Mouse (Mus musculus): Measurements from ENCODE around the gene Pgbd1. TPM values are rescaled to one million over a fixed set of nuclear protein-coding genes. Genes with fewer than 3 reads are reported as not detected.

The Pgbd1 gene
- polyA plus RNA-seq, 1 experiment from 2014 or later: 3.8 TPM

DNA sequence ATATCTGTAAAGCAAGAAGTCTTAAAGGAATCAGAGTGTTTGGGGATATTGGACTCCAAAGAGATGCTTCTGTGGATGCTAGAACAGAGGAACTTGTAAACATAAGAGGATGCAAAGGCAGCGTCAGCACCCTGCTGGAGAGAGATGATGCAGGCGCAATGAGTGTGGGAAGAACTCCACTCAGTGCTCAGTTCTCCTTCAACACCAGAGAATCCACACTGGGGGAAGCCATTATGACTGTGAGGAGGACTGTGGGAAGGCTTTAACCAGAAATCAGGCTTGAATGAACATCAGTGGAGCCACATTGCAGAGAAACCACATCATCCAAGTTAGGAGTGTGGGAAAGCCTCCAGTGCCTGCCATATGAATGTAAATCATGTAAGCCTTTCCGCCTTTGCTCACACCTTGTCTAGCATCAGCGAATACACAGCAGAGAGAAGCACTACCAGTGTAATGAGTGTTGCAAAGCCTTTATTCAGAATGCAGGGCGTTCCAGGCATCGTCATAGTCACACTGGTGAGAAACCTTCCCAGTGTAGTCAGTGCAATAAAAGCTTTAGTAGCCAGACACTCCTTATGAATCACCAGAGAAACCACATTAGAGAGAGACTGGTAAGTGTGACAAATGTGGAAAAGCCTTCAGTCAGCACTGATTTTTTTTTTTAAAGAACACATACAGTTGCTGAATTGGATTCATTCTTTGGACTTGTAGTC is 23.4 kb downstream of the Pgbd1 start:
- Histone ChIP-seq H3K4me3 (ENCODE audit: low read length) (no peak overlapping the region), H3K9ac (replicated peaks; ENCODE audit: low read length) (no peak overlapping the region), H3K36me3 (ENCODE audit: insufficient read depth, low read length) (no peaks in the 10 kb centered on the region), H3K27me3 (ENCODE audit: insufficient read depth, low read length) (no peaks in the 10 kb centered on the region), H3K4me2 (replicated peaks; ENCODE audit: low read depth, low read length) (no peak overlapping the region), H3K27ac (ENCODE audit: low read length) (no peak overlapping the region), H3K4me1 (ENCODE audit: insufficient read depth, low read length) (no peaks in the 10 kb centered on the region), H3K9me3 (ENCODE audit: low read length) (no peaks in the 10 kb centered on the region)
- WGBS: 57% methylated on average over 6 of the region's 6 CpGs
- ATAC-seq (ENCODE audit: low FRiP score, low TSS enrichment): no peak

DNA sequence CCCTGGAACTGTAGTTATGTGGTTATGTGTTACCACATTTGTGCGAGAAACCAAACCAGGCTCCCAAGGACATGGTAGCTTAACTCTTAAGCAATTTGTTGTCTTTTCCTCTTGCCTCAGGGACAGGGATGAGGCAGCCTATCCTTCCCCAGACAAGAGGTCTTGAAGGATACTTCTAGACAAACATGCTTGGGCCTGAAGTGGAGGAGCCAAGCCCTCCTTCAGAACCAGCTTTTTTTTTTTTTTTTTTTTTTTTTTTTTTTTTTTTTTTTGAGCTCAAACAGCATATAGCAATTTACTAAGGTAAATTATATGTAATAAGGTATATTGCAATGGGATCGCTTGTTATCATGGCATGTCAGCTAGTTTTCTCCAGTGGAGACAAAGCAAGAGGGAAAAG is 25.1 kb downstream of the Pgbd1 start:
- Histone ChIP-seq H3K4me2 (replicated peaks; ENCODE audit: low read depth, low read length) (no peak overlapping the region), H3K27me3 (ENCODE audit: insufficient read depth, low read length) (no peaks in the 10 kb centered on the region), H3K36me3 (ENCODE audit: insufficient read depth, low read length) (no peaks in the 10 kb centered on the region), H3K9me3 (ENCODE audit: low read length) (no peaks in the 10 kb centered on the region), H3K9ac (replicated peaks; ENCODE audit: low read length) (no peak overlapping the region), H3K4me1 (ENCODE audit: insufficient read depth, low read length) (no peaks in the 10 kb centered on the region), H3K27ac (ENCODE audit: low read length) (no peak overlapping the region), H3K4me3 (ENCODE audit: low read length) (no peak overlapping the region)
- no peak for ATAC-seq (ENCODE audit: low FRiP score, low TSS enrichment)
- 91% methylated on average over 2 of the region's 2 CpGs for WGBS

- H3K4me3 ChIP-seq (ENCODE audit: low read length): no peak overlapping the region
- no peaks in the 10 kb centered on the region for H3K27me3 ChIP-seq (ENCODE audit: insufficient read depth, low read length)
- no peak overlapping the region for H3K9ac ChIP-seq (replicated peaks; ENCODE audit: low read length)
- no peak for ATAC-seq (ENCODE audit: low FRiP score, low TSS enrichment)
- no peaks in the 10 kb centered on the region for H3K4me1 ChIP-seq (ENCODE audit: insufficient read depth, low read length)
- no peaks in the 10 kb centered on the region for H3K36me3 ChIP-seq (ENCODE audit: insufficient read depth, low read length)
- H3K4me2 ChIP-seq (replicated peaks; ENCODE audit: low read depth, low read length): no peak overlapping the region
- WGBS: 81% methylated on average over 4 of the region's 4 CpGs
- H3K27ac ChIP-seq (ENCODE audit: low read length): no peak overlapping the region
- no peaks in the 10 kb centered on the region for H3K9me3 ChIP-seq (ENCODE audit: low read length)
These were observed 25.6 kb downstream of the Pgbd1 start for GRCm38 (mm10) chr13:21415266-21415665.

- no peaks in the 10 kb centered on the region for H3K9me3 ChIP-seq (ENCODE audit: low read length)
- H3K4me3 ChIP-seq (ENCODE audit: low read length): no peak overlapping the region
- no peak overlapping the region for H3K4me2 ChIP-seq (replicated peaks; ENCODE audit: low read depth, low read length)
- no peak for ATAC-seq (ENCODE audit: low FRiP score, low TSS enrichment)
- H3K4me1 ChIP-seq (ENCODE audit: insufficient read depth, low read length): no peaks in the 10 kb centered on the region
- H3K27ac ChIP-seq (ENCODE audit: low read length): no peak overlapping the region
- 73% methylated on average over 14 of the region's 15 CpGs for WGBS
- H3K36me3 ChIP-seq (ENCODE audit: insufficient read depth, low read length): no peaks in the 10 kb centered on the region
- H3K27me3 ChIP-seq (ENCODE audit: insufficient read depth, low read length): no peaks in the 10 kb centered on the region
- H3K9ac ChIP-seq (replicated peaks; ENCODE audit: low read length): no peak overlapping the region
These were observed 26.3 kb downstream of the Pgbd1 start for GRCm38 (mm10) chr13:21414231-21415212.

- Histone ChIP-seq H3K4me3 (ENCODE audit: low read length) (peak overlapping the region; percentile 59), H3K9me3 (ENCODE audit: low read length) (no peaks in the 10 kb centered on the region), H3K27ac (ENCODE audit: low read length) (peak overlapping the region; percentile 76; the same call in 1 of the 2 replicates), H3K4me1 (ENCODE audit: insufficient read depth, low read length) (peaks cover 7% of the 10 kb centered on the region; the same call in 1 of the 2 replicates), H3K36me3 (ENCODE audit: insufficient read depth, low read length) (no peaks in the 10 kb centered on the region), H3K9ac (replicated peaks; ENCODE audit: low read length) (peak overlapping the region; percentile 73), H3K27me3 (ENCODE audit: insufficient read depth, low read length) (no peaks in the 10 kb centered on the region), H3K4me2 (replicated peaks; ENCODE audit: low read depth, low read length) (peak overlapping the region; percentile 72)
- ATAC-seq (ENCODE audit: low FRiP score, low TSS enrichment): no peak
- WGBS: 55% methylated on average over 11 of the region's 11 CpGs
These were observed 31.9 kb downstream of the Pgbd1 start for GRCm38 (mm10) chr13:21408805-21409459.

DNA sequence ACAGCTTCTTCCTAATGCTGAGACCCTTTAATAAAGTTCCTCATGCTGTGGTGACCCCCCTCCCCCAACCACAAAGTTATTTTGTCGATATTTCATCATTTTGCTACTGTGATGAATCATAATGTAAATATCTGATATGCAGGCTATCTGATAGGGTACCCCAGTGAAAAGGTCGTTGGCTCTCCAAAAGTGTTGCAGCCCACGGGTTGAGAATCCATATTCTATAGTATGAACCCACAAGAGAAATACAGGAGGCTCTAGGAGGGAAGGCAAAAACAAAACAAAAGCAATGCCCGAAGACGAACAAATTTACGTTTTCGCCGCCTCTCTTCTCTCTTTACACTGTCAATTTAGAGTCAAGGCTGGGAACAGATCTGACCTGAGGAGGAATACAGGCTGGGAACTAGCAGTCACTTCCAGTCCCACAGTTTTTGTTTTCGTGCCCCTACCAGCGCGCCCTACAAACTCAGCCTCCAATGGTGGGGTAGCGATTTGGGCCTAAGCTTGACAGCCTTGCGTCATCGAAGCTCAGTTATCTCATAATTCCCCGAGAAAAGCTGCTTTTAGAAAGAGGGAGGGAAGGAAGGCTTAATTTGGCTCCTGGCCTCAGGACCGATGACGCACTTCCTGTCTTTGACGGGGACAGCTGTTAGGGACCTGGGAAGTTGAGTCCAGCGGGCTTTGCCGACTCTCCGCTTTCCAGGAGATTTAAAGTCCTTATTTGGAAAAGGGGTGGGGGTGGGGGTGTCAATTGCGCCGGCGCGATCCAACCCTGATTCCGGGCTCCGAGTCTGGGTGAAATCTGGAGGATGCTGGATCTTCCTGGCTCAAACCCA is 32.7 kb downstream of the Pgbd1 start:
- H3K27ac ChIP-seq (ENCODE audit: low read length): peak overlapping the region; percentile 76
- no peaks in the 10 kb centered on the region for H3K36me3 ChIP-seq (ENCODE audit: insufficient read depth, low read length)
- H3K9me3 ChIP-seq (ENCODE audit: low read length): no peaks in the 10 kb centered on the region
- ATAC-seq (ENCODE audit: low FRiP score, low TSS enrichment): peak; percentile 98
- H3K27me3 ChIP-seq (ENCODE audit: insufficient read depth, low read length): no peaks in the 10 kb centered on the region
- peak overlapping the region; percentile 73 for H3K9ac ChIP-seq (replicated peaks; ENCODE audit: low read length)
- peak overlapping the region; percentile 72 for H3K4me2 ChIP-seq (replicated peaks; ENCODE audit: low read depth, low read length)
- peak overlapping the region; percentile 59 for H3K4me3 ChIP-seq (ENCODE audit: low read length)
- WGBS: 4% methylated on average over 26 of the region's 27 CpGs
- peaks cover 7% of the 10 kb centered on the region; the same call in 1 of the 2 replicates for H3K4me1 ChIP-seq (ENCODE audit: insufficient read depth, low read length)

DNA sequence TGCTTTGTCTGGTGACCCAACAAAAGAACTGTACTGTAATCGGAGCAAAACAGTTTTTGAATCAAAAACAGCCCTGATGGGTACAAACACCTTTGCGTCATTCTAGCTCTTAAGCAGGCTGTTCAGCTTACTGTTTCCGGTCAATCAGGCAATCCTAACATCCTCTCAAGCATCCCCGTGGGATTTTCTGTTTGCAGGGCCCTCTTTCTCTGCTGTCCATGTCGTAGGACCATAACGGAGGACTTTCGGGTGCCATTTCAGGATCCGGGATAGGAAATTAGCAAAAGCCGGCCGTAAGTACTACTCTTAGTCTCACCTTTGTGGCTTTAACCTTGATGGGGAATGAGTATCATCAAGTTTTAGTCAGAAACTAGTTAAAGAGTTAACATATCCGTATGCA is 33.5 kb downstream of the Pgbd1 start:
- WGBS: 80% methylated on average over 11 of the region's 11 CpGs
- Histone ChIP-seq H3K4me1 (ENCODE audit: insufficient read depth, low read length) (peaks cover 7% of the 10 kb centered on the region; the same call in 1 of the 2 replicates), H3K4me3 (ENCODE audit: low read length) (peak overlapping the region; percentile 59; the same call in 1 of the 2 replicates), H3K27ac (ENCODE audit: low read length) (no peak overlapping the region), H3K36me3 (ENCODE audit: insufficient read depth, low read length) (no peaks in the 10 kb centered on the region), H3K4me2 (replicated peaks; ENCODE audit: low read depth, low read length) (peak overlapping the region; percentile 72; the same call in 1 of the 2 replicates), H3K27me3 (ENCODE audit: insufficient read depth, low read length) (no peaks in the 10 kb centered on the region), H3K9me3 (ENCODE audit: low read length) (no peaks in the 10 kb centered on the region), H3K9ac (replicated peaks; ENCODE audit: low read length) (no peak overlapping the region)
- no peak for ATAC-seq (ENCODE audit: low FRiP score, low TSS enrichment)

GRCm38 (mm10) chr13:21402848-21403247 is 38.0 kb downstream of the Pgbd1 start:
- no peaks in the 10 kb centered on the region for H3K27me3 ChIP-seq (ENCODE audit: insufficient read depth, low read length)
- H3K27ac ChIP-seq (ENCODE audit: low read length): no peak overlapping the region; the same call in 1 of the 2 replicates
- 3% methylated on average over 2 of the region's 2 CpGs for WGBS
- H3K9me3 ChIP-seq (ENCODE audit: low read length): no peaks in the 10 kb centered on the region
- H3K4me2 ChIP-seq (replicated peaks; ENCODE audit: low read depth, low read length): peak overlapping the region; percentile 86
- peak; percentile 43; the same call in 1 of the 2 replicates for ATAC-seq (ENCODE audit: low FRiP score, low TSS enrichment)
- H3K36me3 ChIP-seq (ENCODE audit: insufficient read depth, low read length): peaks cover 11% of the 10 kb centered on the region
- H3K4me3 ChIP-seq (ENCODE audit: low read length): peak overlapping the region; percentile 91
- H3K9ac ChIP-seq (replicated peaks; ENCODE audit: low read length): peak overlapping the region; percentile 97
- peaks cover 15% of the 10 kb centered on the region for H3K4me1 ChIP-seq (ENCODE audit: insufficient read depth, low read length)

Measured in kidney, embryonic 16.5 days (tissue).